31 mouse cellular contexts compared by ENCODE assay signal in genomic region chr13:53158405-53159005, GRCm38 (mm10).
DNase-seq lines count a peak whose midpoint lies in the region; ATAC-seq and TF ChIP-seq lines count a peak whose summit lies in the region.
"Had no signal": no experiment of that assay in that cellular context is flagged by ENCODE, and none has a peak within 500 bp of the region (broad histone marks: within the 10 kb centered on the region; RNA-seq: fewer than 3 reads in every experiment).

No protein-coding gene starts in this region.

- peak overlapping the region; percentile 66 for H3K27ac ChIP-seq in heart, embryonic 12.5 days (ENCODE audit: poor library complexity, severe bottlenecking)
- H3K27ac ChIP-seq in heart, postnatal 0 days (ENCODE audit: low read depth): peak overlapping the region; percentile 37; the same call in 1 of the 2 replicates
- peak overlapping the region; percentile 65 for H3K27ac ChIP-seq in limb, embryonic 10.5 days
- H3K27ac ChIP-seq in kidney, embryonic 16.5 days (ENCODE audit: low read length): no peak overlapping the region
- H3K27ac ChIP-seq: embryonic facial prominence, embryonic 13.5 days; hindbrain, embryonic 10.5 days; hindbrain, postnatal 0 days; intestine, embryonic 15.5 days; limb, embryonic 12.5 days; liver, embryonic 15.5 days; midbrain, embryonic 10.5 days; midbrain, embryonic 15.5 days; neural tube, embryonic 15.5 days had no signal

- no peak for TF ChIP-seq EP300 in heart, postnatal 0 days (IDR thresholded peaks at IDR 0.05; ENCODE audit: low read depth)

- intact Hi-C loops in heart, postnatal 25 days (cut with DNase I): no loop called here

- DNase-seq in adrenal gland, adult 2 months: peak; percentile 59
- no peak for DNase-seq in adrenal gland, adult 18-20 months (ENCODE audit: low spot score in 2 of 2)
- DNase-seq in heart, postnatal 25 days (ENCODE audit: low spot score): no peak
- no peak for DNase-seq in heart, postnatal 0 days (ENCODE audit: low spot score)
- no peak for DNase-seq in heart, postnatal 4 days
- DNase-seq in limb, embryonic 10.5 days (ENCODE audit: low spot score): no peak
- DNase-seq: cerebellum, adult 18-20 months; cerebellum, postnatal 10 days; forebrain, postnatal 0 days; gastrocnemius, postnatal 10 days; kidney, adult 9 months; kidney, postnatal 14 days; layer of hippocampus, adult 9-11 months; lung, embryonic 14.5 days; lung, postnatal 14 days; right cerebral cortex, adult 18-20 months; spleen, adult 18-20 months; thymus, adult 2 months; thymus, postnatal 36 days had no signal

- H3K27me3 ChIP-seq in heart, embryonic 12.5 days (replicated peaks): no peaks in the 10 kb centered on the region
- H3K27me3 ChIP-seq in heart, postnatal 0 days (ENCODE audit: control insufficient read depth, insufficient read depth, low read length): no peaks in the 10 kb centered on the region
- H3K27me3 ChIP-seq in limb, embryonic 10.5 days (ENCODE audit: low read depth, poor library complexity, severe bottlenecking): no peaks in the 10 kb centered on the region
- no peaks in the 10 kb centered on the region for H3K27me3 ChIP-seq in kidney, embryonic 16.5 days (ENCODE audit: insufficient read depth, low read length)
- H3K27me3 ChIP-seq: embryonic facial prominence, embryonic 13.5 days; intestine, embryonic 15.5 days; limb, embryonic 12.5 days; liver, embryonic 15.5 days; midbrain, embryonic 15.5 days; neural tube, embryonic 15.5 days had no signal

- no peak for TF ChIP-seq CTCF in heart, postnatal 0 days (IDR thresholded peaks at IDR 0.05; ENCODE audit: low read depth)

- peaks cover 74% of the 10 kb centered on the region for H3K4me1 ChIP-seq in heart, embryonic 12.5 days (replicated peaks)
- H3K4me1 ChIP-seq in heart, postnatal 0 days (ENCODE audit: control insufficient read depth, insufficient read depth): peaks cover 31% of the 10 kb centered on the region
- H3K4me1 ChIP-seq in limb, embryonic 10.5 days: peaks cover 94% of the 10 kb centered on the region
- peaks cover 30% of the 10 kb centered on the region for H3K4me1 ChIP-seq in kidney, embryonic 16.5 days (ENCODE audit: insufficient read depth, low read length)
- H3K4me1 ChIP-seq: liver, embryonic 15.5 days had no signal

- no peaks in the 10 kb centered on the region for H3K9me3 ChIP-seq in heart, embryonic 12.5 days (replicated peaks)
- H3K9me3 ChIP-seq in heart, postnatal 0 days (replicated peaks; ENCODE audit: control insufficient read depth, low read length): no peaks in the 10 kb centered on the region
- no peaks in the 10 kb centered on the region for H3K9me3 ChIP-seq in limb, embryonic 10.5 days (replicated peaks)
- H3K9me3 ChIP-seq in kidney, embryonic 16.5 days (ENCODE audit: low read length): no peaks in the 10 kb centered on the region
- H3K9me3 ChIP-seq: embryonic facial prominence, embryonic 13.5 days; hindbrain, embryonic 10.5 days; intestine, embryonic 15.5 days; limb, embryonic 12.5 days; liver, embryonic 15.5 days; midbrain, embryonic 10.5 days; midbrain, embryonic 15.5 days; neural tube, embryonic 15.5 days had no signal

- ATAC-seq in heart, embryonic 12.5 days (ENCODE audit: insufficient number of reproducible peaks, low FRiP score): no peak
- no peak for ATAC-seq in heart, postnatal 0 days (ENCODE audit: insufficient read depth, low read depth)
- ATAC-seq in kidney, embryonic 16.5 days (ENCODE audit: low FRiP score, low TSS enrichment): no peak
- ATAC-seq: forebrain, postnatal 0 days; hindbrain, postnatal 0 days; intestine, embryonic 15.5 days; midbrain, embryonic 15.5 days had no signal

- no peak overlapping the region for H3K4me3 ChIP-seq in heart, embryonic 12.5 days
- H3K4me3 ChIP-seq in heart, postnatal 0 days (ENCODE audit: low read depth, low read length): no peak overlapping the region
- no peak overlapping the region for H3K4me3 ChIP-seq in limb, embryonic 10.5 days
- H3K4me3 ChIP-seq in kidney, embryonic 16.5 days (ENCODE audit: low read length): no peak overlapping the region
- H3K4me3 ChIP-seq: embryonic facial prominence, embryonic 13.5 days; hindbrain, embryonic 10.5 days; intestine, embryonic 15.5 days; limb, embryonic 12.5 days; liver, embryonic 15.5 days; midbrain, embryonic 10.5 days; midbrain, embryonic 15.5 days; neural tube, embryonic 15.5 days had no signal

- no peak overlapping the region for H3K9ac ChIP-seq in heart, embryonic 12.5 days
- no peak overlapping the region for H3K9ac ChIP-seq in heart, postnatal 0 days (replicated peaks; ENCODE audit: low read depth, low read length)
- no peak overlapping the region for H3K9ac ChIP-seq in kidney, embryonic 16.5 days (replicated peaks; ENCODE audit: low read length)
- H3K9ac ChIP-seq: embryonic facial prominence, embryonic 13.5 days; forebrain, postnatal 0 days; intestine, embryonic 15.5 days; limb, embryonic 12.5 days; liver, embryonic 15.5 days; lung, embryonic 14.5 days; midbrain, embryonic 15.5 days; neural tube, embryonic 15.5 days had no signal

- 40% methylated on average over 9 of the region's 9 CpGs for WGBS in heart, embryonic 12.5 days
- 44% methylated on average over 9 of the region's 9 CpGs for WGBS in heart, postnatal 0 days
- 76% methylated on average over 9 of the region's 9 CpGs for WGBS in limb, embryonic 10.5 days
- WGBS in kidney, embryonic 16.5 days: 73% methylated on average over 9 of the region's 9 CpGs

- no peaks in the 10 kb centered on the region for H3K36me3 ChIP-seq in heart, embryonic 12.5 days
- no peaks in the 10 kb centered on the region for H3K36me3 ChIP-seq in heart, postnatal 0 days (replicated peaks; ENCODE audit: control insufficient read depth, insufficient read depth, low read length)
- H3K36me3 ChIP-seq in limb, embryonic 10.5 days: no peaks in the 10 kb centered on the region
- no peaks in the 10 kb centered on the region for H3K36me3 ChIP-seq in kidney, embryonic 16.5 days (ENCODE audit: insufficient read depth, low read length)
- H3K36me3 ChIP-seq: embryonic facial prominence, embryonic 13.5 days; G1E; hindbrain, embryonic 10.5 days; intestine, embryonic 15.5 days; limb, embryonic 12.5 days; liver, embryonic 15.5 days; midbrain, embryonic 10.5 days; midbrain, embryonic 15.5 days; neural tube, embryonic 15.5 days had no signal

- H3K4me2 ChIP-seq in heart, embryonic 12.5 days: no peak overlapping the region
- no peak overlapping the region for H3K4me2 ChIP-seq in heart, postnatal 0 days (ENCODE audit: low read depth, low read length)
- no peak overlapping the region for H3K4me2 ChIP-seq in kidney, embryonic 16.5 days (replicated peaks; ENCODE audit: low read depth, low read length)
- H3K4me2 ChIP-seq: embryonic facial prominence, embryonic 13.5 days; intestine, embryonic 15.5 days; limb, embryonic 12.5 days; liver, embryonic 15.5 days; lung, embryonic 14.5 days; midbrain, embryonic 15.5 days; neural tube, embryonic 15.5 days had no signal
